Comparison of ENCODE assay signal across 9 mouse cellular contexts in the genomic region with DNA sequence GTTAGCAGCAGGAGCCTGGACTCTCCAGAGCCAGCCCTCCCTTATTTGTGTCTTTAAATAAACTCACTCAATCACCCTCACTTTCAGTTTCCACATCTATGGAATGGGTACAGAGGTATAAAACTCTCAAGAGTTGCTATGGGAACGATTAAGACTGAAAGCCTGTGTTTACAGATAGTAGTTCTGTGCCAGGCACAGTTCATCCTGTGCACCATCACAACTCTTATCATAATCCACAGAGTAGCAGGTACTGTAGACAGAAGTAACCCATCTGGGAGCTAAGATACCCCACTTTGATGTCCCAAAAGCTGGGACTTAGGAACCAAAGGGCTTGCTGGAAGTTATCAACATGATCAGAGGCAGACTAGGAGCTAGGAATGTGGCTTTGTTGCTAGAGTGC. TPM values are rescaled to one million over a fixed set of nuclear protein-coding genes. Genes with fewer than 3 reads are reported as not detected.
DNase-seq lines count a peak whose midpoint lies in the region; ATAC-seq and TF ChIP-seq lines count a peak whose summit lies in the region.
"Had no signal": no experiment of that assay in that cellular context is flagged by ENCODE, and none has a peak within 500 bp of the region (broad histone marks: within the 10 kb centered on the region; RNA-seq: fewer than 3 reads in every experiment).

No protein-coding gene starts in this region.

- H3K4me1 ChIP-seq in erythroblast, embryonic 14.5 days (ENCODE audit: control insufficient read depth), result peaks cover 25% of the 10 kb centered on the region
- peaks cover 15% of the 10 kb centered on the region for H3K4me1 ChIP-seq in lung, embryonic 15.5 days
- H3K4me1 ChIP-seq in limb, embryonic 14.5 days (ENCODE audit: control insufficient read depth, insufficient read depth, low read length), result peaks cover 15% of the 10 kb centered on the region

- H3K27me3 ChIP-seq in erythroblast, embryonic 14.5 days (ENCODE audit: control insufficient read depth), result no peaks in the 10 kb centered on the region
- no peaks in the 10 kb centered on the region for H3K27me3 ChIP-seq in lung, embryonic 15.5 days
- no peaks in the 10 kb centered on the region for H3K27me3 ChIP-seq in limb, embryonic 14.5 days (ENCODE audit: control insufficient read depth, insufficient read depth, low read length)
- H3K27me3 ChIP-seq in splenic B cell, adult 2 months (ENCODE audit: control insufficient read depth, insufficient read depth, low read length, poor library complexity, severe bottlenecking), result no peaks in the 10 kb centered on the region

- WGBS in lung, embryonic 15.5 days, result 53% methylated on average over 1 of the region's 1 CpGs
- 79% methylated on average over 1 of the region's 1 CpGs for WGBS in limb, embryonic 14.5 days

- no peak for DNase-seq in lung, postnatal 25 days (ENCODE audit: low spot score)
- no peak for DNase-seq in limb, embryonic 14.5 days (ENCODE audit: low spot score)
- peak; percentile 20 for DNase-seq in splenic B cell, adult 2 months (ENCODE audit: low read depth, low spot score)
- no peak for DNase-seq in cerebellum, adult 11 months
- DNase-seq in spleen, postnatal 14 days (ENCODE audit: low spot score in 2 of 2), result no peak

- peak overlapping the region; percentile 66 for H3K4me3 ChIP-seq in erythroblast, embryonic 14.5 days (replicated peaks)
- H3K4me3 ChIP-seq in lung, embryonic 15.5 days, result peak overlapping the region; percentile 54; the same call in 1 of the 2 replicates
- peak overlapping the region; percentile 61; the same call in 1 of the 2 replicates for H3K4me3 ChIP-seq in limb, embryonic 14.5 days (replicated peaks; ENCODE audit: low read length)

- H3K4me2 ChIP-seq in lung, embryonic 15.5 days, result peak overlapping the region; percentile 77
- peak overlapping the region; percentile 82 for H3K4me2 ChIP-seq in limb, embryonic 14.5 days (replicated peaks; ENCODE audit: low read depth, low read length, severe bottlenecking)

- no peak overlapping the region for H3K27ac ChIP-seq in lung, embryonic 15.5 days
- H3K27ac ChIP-seq in limb, embryonic 14.5 days (replicated peaks; ENCODE audit: low read depth, low read length), result no peak overlapping the region

- H3K36me3 ChIP-seq in erythroblast, embryonic 14.5 days (ENCODE audit: control insufficient read depth), result no peaks in the 10 kb centered on the region
- H3K36me3 ChIP-seq in lung, embryonic 15.5 days, result no peaks in the 10 kb centered on the region
- H3K36me3 ChIP-seq in limb, embryonic 14.5 days (ENCODE audit: control insufficient read depth, insufficient read depth, low read length), result no peaks in the 10 kb centered on the region
- no peaks in the 10 kb centered on the region for H3K36me3 ChIP-seq in splenic B cell, adult 2 months (ENCODE audit: control insufficient read depth, insufficient read depth, low read length, poor library complexity, severe bottlenecking)

- TF ChIP-seq POLR2A in limb, embryonic 14.5 days (IDR thresholded peaks at IDR 0.05; ENCODE audit: borderline replicate concordance, extremely low read depth, insufficient read depth, insufficient read length), result no peak

- no peak for ATAC-seq in erythroblast, adult 5-6 weeks (replicated peaks; ENCODE audit: low FRiP score, poor library complexity, severe bottlenecking)
- ATAC-seq in lung, embryonic 15.5 days (ENCODE audit: borderline replicate concordance, extremely low read depth, low FRiP score, low TSS enrichment), result no peak
- ATAC-seq in limb, embryonic 14.5 days (ENCODE audit: low FRiP score, low read depth), result no peak

- no peaks in the 10 kb centered on the region for H3K9me3 ChIP-seq in erythroblast, embryonic 14.5 days (ENCODE audit: control insufficient read depth, low read length)
- no peaks in the 10 kb centered on the region for H3K9me3 ChIP-seq in lung, embryonic 15.5 days
- H3K9me3 ChIP-seq in limb, embryonic 14.5 days (ENCODE audit: control insufficient read depth, low read length), result no peaks in the 10 kb centered on the region

- 0 out of 2 replicates have a peak overlapping the region, but pooled peaks have one; percentile 55 for H3K9ac ChIP-seq in lung, embryonic 15.5 days
- no peak overlapping the region for H3K9ac ChIP-seq in limb, embryonic 14.5 days (ENCODE audit: low read depth, low read length, severe bottlenecking)

RNA-seq across cellular contexts. Expression of a gene that starts 1.7 kb away (rescaled TPM):
- 0.03 and 0.08 TPM in 2 replicates for polyA plus RNA-seq in erythroblast, embryonic 14.5 days (2012)
- total RNA-seq in erythroblast, adult 5-6 weeks (2015; ENCODE audit: low replicate concordance), result 47.5 and 64.2 TPM in 2 replicates
- 49.6 and 56.0 TPM in 2 replicates for total RNA-seq in erythroblast, adult 5-6 weeks (2017; ENCODE audit: low replicate concordance)
- polyA plus RNA-seq in lung, embryonic 15.5 days (2015; fragmentation: Nextera tagmentation; extraction: Ambion mirVana), result 73.3 and 81.9 TPM in 2 replicates
- polyA plus RNA-seq in limb, embryonic 14.5 days (2012; rRNA removed), result 97.2 and 127 TPM in 2 replicates
- polyA plus RNA-seq in limb, embryonic 14.5 days (2014; fragmentation: Nextera tagmentation; extraction: Ambion mirVana), result 143 and 153 TPM in 2 replicates

RNA-seq across cellular contexts. Expression of a gene that starts 12.6 kb away (rescaled TPM):
- not detected in 2 replicates for polyA plus RNA-seq in erythroblast, embryonic 14.5 days (2012)
- total RNA-seq in erythroblast, adult 5-6 weeks (2015; ENCODE audit: low replicate concordance), result not detected in 2 replicates
- total RNA-seq in erythroblast, adult 5-6 weeks (2017; ENCODE audit: low replicate concordance), result not detected in 2 replicates
- 0.15 and 0.33 TPM in 2 replicates for polyA plus RNA-seq in lung, embryonic 15.5 days (2015; fragmentation: Nextera tagmentation; extraction: Ambion mirVana)
- polyA plus RNA-seq in limb, embryonic 14.5 days (2012; rRNA removed), result not detected in 2 replicates
- polyA plus RNA-seq in limb, embryonic 14.5 days (2014; fragmentation: Nextera tagmentation; extraction: Ambion mirVana), result not detected in 2 replicates
- total RNA-seq: heart, adult 8-10 months had no signal

Comparison
In these comparisons a context has a peak if more than half of its experiments do, and no peak if none do; other contexts are left out.
1. RNA of a gene that starts 1.7 kb away (polyA plus RNA-seq): 97.2 to 153 TPM in limb, embryonic 14.5 days and 73.3 to 81.9 TPM in lung, embryonic 15.5 days; 0.03 to 0.08 TPM in erythroblast, embryonic 14.5 days; every median in the first group is over 10 times any median in the second.
2. Peak in every context shown above with its lines, with median percentiles within 50 percentile points of each other: H3K4me3 ChIP-seq.